Mouse (Mus musculus): ENCODE data around the gene Trim37. TPM values are rescaled to one million over a fixed set of nuclear protein-coding genes. Genes with fewer than 3 reads are reported as not detected.

The Trim37 gene
- polyA plus RNA-seq, 1 experiment from 2014 or later, result 81.8 TPM

DNA sequence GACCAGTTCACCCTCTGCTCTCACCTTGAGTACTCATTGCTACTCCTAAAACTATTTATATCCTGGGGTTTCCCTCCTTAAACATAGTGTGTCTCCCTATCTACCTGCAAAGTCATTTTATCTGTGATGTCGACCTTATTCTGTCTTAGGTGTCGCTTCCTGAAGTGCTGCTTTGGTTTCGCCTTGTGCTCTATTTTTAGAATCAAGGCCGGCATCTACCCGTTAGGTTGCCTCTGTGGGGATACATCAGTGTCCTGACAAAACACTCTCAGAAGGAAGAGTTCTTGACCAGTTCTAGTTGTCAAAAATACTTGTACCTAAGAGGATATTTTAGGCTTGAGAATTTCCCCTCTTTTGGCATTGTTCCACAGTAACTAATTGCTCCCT lies 108.6 kb downstream of the Trim37 start:
- 83% methylated on average over 5 of the region's 5 CpGs for WGBS
- Histone ChIP-seq H3K4me2 (replicated peaks) (no peak overlapping the region), H3K9me3 (replicated peaks) (no peaks in the 10 kb centered on the region), H3K9ac (no peak overlapping the region), H3K4me1 (no peaks in the 10 kb centered on the region), H3K4me3 (no peak overlapping the region), H3K27ac (no peak overlapping the region), H3K27me3 (no peaks in the 10 kb centered on the region), H3K36me3 (peaks cover 21% of the 10 kb centered on the region; the same call in 1 of the 2 replicates)
- ATAC-seq (ENCODE audit: low FRiP score), result no peak

DNA sequence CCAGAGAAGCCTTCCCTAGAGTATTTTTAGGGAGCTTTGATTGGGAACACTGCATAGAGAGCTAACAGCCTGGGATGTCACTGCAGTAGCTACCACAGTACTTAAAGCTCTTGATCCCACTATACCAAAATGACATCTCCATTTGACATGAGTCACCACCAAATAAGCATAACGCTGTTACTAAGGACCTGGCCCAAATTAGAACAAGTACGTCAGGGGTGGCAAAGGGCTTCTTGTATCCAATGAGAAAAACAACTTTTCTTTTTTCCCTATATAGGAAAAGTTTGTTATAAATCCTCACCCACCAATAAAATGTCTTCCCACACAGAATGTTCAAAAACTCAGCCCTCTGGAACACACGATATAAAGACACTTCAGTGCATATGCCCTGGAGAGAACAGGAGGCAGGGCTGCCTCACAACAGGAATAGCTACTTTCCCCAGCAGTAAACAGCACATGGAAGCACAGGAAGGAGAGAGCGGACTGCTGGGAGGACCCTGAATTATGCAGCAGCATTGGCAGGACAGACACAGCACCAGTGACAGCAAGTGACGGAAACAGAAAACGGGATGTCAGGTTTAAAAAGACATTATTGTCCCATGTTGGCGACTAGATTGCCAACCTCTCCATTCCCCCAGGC lies 112.1 kb downstream of the Trim37 start:
- no peak overlapping the region for H3K27ac ChIP-seq
- 87% methylated on average over 7 of the region's 7 CpGs for WGBS
- no peaks in the 10 kb centered on the region for H3K9me3 ChIP-seq (replicated peaks)
- no peaks in the 10 kb centered on the region for H3K4me1 ChIP-seq
- no peak for ATAC-seq (ENCODE audit: low FRiP score)
- H3K9ac ChIP-seq, result no peak overlapping the region
- H3K36me3 ChIP-seq, result peaks cover 20% of the 10 kb centered on the region; the same call in 1 of the 2 replicates
- no peak overlapping the region for H3K4me3 ChIP-seq
- H3K4me2 ChIP-seq (replicated peaks), result no peak overlapping the region
- no peaks in the 10 kb centered on the region for H3K27me3 ChIP-seq

DNA sequence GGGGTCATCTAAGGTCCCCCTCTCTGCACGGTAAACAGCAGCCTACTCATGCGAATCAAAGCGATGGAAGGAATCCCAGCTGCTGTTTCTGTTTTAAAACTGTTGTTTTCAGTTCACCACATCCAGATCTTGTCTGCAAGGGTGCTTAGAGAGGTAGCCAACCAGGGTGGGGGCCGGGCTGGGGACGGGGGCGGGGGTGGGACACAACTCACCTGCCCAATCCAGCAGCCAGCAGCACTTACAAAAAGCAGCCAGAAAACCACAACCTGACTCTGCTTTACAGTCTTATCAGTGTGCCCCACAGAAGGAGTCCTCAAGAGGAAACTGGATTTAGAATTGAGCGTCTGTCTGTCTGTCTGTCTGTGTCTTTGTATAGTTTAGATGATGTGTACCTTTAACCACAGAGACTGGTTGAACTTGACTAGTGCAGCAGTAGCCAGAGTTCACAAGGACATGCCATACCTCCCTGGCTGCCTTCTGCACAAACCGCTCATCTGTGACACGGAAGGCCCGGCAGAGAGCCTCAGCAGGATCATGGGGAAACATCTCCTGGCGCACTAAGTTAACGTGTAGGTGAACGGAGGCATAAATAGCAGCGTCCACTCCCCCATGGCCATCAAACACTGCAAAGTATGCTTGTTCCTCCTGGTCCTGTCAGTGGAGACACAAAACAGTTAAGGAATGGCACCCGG lies 113.4 kb downstream of the Trim37 start:
- Histone ChIP-seq H3K9ac (no peak overlapping the region), H3K9me3 (replicated peaks) (no peaks in the 10 kb centered on the region), H3K4me1 (no peaks in the 10 kb centered on the region), H3K27me3 (no peaks in the 10 kb centered on the region), H3K27ac (no peak overlapping the region), H3K4me2 (replicated peaks) (no peak overlapping the region), H3K36me3 (peaks cover 12% of the 10 kb centered on the region; the same call in 1 of the 2 replicates), H3K4me3 (no peak overlapping the region)
- 86% methylated on average over 15 of the region's 15 CpGs for WGBS
- no peak for ATAC-seq (ENCODE audit: low FRiP score)

DNA sequence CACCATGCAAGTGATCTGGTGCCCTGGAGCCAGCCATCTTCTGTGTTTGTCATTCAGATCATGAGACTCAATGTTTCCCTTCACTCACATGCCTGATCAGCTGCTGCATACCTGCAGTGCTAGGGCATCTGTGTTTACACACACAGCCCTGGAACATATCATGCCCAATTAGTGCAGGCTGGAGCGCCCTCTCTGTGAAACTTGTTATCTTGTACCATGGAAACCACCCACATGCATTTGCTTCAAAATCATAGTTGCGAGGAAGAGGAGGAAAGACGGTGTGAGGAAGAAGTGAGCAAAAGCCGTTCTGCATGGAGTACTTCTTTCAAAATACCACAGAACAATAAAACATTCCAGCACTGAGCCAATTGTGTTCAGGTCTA lies 113.9 kb downstream of the Trim37 start:
- H3K27ac ChIP-seq, result no peak overlapping the region
- peaks cover 12% of the 10 kb centered on the region; the same call in 1 of the 2 replicates for H3K36me3 ChIP-seq
- H3K4me3 ChIP-seq, result no peak overlapping the region
- H3K4me1 ChIP-seq, result no peaks in the 10 kb centered on the region
- H3K27me3 ChIP-seq, result no peaks in the 10 kb centered on the region
- WGBS, result 91% methylated on average over 4 of the region's 4 CpGs
- no peak overlapping the region for H3K9ac ChIP-seq
- no peak for ATAC-seq (ENCODE audit: low FRiP score)
- no peaks in the 10 kb centered on the region for H3K9me3 ChIP-seq (replicated peaks)
- no peak overlapping the region for H3K4me2 ChIP-seq (replicated peaks)

DNA sequence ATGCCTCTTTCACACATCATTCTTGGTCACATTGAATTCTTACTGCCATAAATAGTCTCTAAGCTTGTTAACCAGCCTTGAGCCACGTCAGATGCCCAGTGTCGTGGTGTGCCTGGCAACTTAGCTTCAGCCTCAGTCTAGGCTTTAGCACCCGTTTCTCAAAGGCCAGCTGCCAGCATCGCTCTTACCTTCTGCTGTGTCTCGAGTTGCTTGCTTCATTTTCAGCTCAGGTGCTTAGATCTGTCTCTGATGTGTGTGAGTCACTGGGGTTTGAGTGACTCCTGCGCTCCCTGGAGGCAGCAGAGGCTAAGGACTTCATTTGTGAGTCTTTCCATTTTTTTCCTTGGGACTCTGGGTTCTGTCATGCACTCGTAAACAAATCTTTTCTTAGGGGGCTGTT lies 114.4 kb downstream of the Trim37 start:
- no peaks in the 10 kb centered on the region for H3K4me1 ChIP-seq
- H3K9me3 ChIP-seq (replicated peaks), result no peaks in the 10 kb centered on the region
- no peaks in the 10 kb centered on the region for H3K27me3 ChIP-seq
- H3K36me3 ChIP-seq, result peaks cover 8% of the 10 kb centered on the region; the same call in 1 of the 2 replicates
- no peak for ATAC-seq (ENCODE audit: low FRiP score)
- no peak overlapping the region for H3K9ac ChIP-seq
- WGBS, result 84% methylated on average over 7 of the region's 7 CpGs
- H3K4me3 ChIP-seq, result no peak overlapping the region
- H3K27ac ChIP-seq, result no peak overlapping the region
- H3K4me2 ChIP-seq (replicated peaks), result no peak overlapping the region

DNA sequence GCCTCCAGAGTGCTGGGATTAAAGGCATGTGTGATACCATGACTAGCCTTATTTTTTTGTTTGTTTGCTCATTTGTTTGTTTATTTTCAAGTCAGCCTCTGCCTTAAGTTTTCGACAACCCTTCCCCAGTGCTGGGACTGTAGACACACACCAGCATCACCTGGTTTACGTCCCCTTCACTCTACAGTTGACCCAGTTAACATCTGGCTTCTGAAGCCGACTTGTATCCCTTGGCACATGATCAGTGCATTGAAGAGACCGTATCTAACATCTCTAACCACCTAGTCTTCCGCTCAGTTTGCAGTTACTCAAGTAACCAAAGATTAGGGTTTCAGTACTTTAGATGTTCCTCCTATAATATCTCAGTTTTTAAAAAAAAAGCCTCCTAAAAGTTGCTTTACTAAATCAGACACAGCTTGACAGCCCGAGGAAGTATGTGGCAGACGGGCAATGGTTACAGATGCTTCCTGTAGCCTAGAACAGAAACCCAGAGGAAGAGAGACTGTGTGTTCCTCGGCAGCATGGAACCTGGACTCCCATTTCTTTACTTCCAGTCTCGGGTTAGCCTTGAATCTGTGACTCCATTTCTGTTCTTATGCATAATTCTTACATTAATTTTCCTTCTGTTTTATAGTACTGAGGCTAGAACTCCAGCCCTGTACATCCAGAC lies 118.4 kb downstream of the Trim37 start:
- H3K4me3 ChIP-seq, result no peak overlapping the region
- H3K36me3 ChIP-seq, result peaks cover 6% of the 10 kb centered on the region; the same call in 1 of the 2 replicates
- 92% methylated on average over 9 of the region's 9 CpGs for WGBS
- no peaks in the 10 kb centered on the region for H3K9me3 ChIP-seq (replicated peaks)
- no peak overlapping the region for H3K27ac ChIP-seq
- H3K9ac ChIP-seq, result no peak overlapping the region
- no peak overlapping the region for H3K4me2 ChIP-seq (replicated peaks)
- no peaks in the 10 kb centered on the region for H3K27me3 ChIP-seq
- no peak for ATAC-seq (ENCODE audit: low FRiP score)
- H3K4me1 ChIP-seq, result peaks cover 8% of the 10 kb centered on the region; the same call in 1 of the 2 replicates

DNA sequence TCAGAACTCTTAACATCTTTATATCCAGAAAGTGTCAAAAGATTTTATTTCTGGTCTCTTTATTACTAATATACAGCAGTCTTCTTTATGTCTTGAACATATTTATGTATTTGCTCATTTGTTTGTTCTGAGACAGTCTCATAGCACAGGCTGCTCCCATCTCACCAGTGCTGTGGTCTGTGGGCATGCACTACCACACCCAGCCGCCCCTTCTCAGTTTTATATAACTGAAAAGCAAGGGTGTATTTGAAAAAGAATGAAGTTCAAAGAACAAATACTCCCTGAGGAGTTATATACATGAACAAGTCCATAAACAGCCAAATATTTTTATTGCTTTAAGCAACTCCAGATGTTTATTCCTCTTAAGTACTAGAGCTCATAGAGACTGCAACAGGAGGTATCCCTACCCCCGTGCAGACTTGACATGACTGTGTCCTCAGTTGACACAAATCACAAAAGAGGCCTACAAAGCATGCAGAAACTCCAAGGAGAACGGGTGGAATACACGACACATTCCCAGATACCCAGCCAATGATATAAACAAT lies 119.3 kb downstream of the Trim37 start:
- Histone ChIP-seq H3K4me1 (peaks cover 10% of the 10 kb centered on the region; the same call in 1 of the 2 replicates), H3K36me3 (no peaks in the 10 kb centered on the region), H3K27ac (no peak overlapping the region), H3K9ac (no peak overlapping the region), H3K9me3 (replicated peaks) (no peaks in the 10 kb centered on the region), H3K27me3 (no peaks in the 10 kb centered on the region), H3K4me3 (no peak overlapping the region), H3K4me2 (replicated peaks) (no peak overlapping the region)
- 78% methylated on average over 4 of the region's 4 CpGs for WGBS
- ATAC-seq (ENCODE audit: low FRiP score), result no peak

DNA sequence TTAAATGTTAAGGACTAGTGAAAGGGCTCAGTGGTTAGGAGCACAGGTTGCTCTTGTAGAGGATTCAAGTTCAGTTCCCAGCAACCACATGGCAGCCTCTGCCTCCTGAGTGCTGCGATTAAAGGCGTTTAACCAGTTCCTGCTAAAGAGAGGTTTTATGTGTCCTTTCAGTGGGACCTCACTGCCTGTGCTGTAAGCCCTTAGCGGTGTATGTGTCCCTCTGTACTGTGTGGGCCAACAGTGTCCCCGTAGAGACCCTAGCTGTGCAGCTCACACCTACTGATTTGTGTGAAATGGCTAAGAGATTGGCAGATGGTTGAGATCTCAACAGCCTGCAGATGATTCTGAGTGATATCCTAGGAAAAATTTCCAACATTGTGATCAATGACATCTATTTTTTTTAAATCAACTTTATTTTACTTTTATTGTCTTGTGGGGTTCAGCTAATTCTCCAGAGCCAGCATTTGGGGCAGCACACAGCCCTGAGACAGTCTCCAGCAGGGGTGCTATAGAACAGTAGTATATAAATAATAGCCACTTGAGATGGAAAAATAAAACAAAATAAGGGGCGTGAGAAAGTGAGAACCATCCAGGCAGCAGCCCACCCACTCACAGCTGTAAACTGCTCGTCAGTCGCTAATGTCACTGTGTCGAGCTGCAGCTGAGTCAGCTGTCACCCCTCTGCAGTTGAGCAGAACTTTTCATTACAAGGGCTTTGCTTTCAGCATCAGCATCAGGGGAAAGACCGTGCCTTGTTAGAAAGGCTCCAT lies 120.0 kb downstream of the Trim37 start:
- H3K9ac ChIP-seq, result no peak overlapping the region
- peaks cover 10% of the 10 kb centered on the region; the same call in 1 of the 2 replicates for H3K4me1 ChIP-seq
- H3K4me2 ChIP-seq (replicated peaks), result no peak overlapping the region
- 57% methylated on average over 9 of the region's 9 CpGs for WGBS
- no peaks in the 10 kb centered on the region for H3K36me3 ChIP-seq
- no peak overlapping the region for H3K4me3 ChIP-seq
- ATAC-seq (ENCODE audit: low FRiP score), result no peak
- H3K27ac ChIP-seq, result no peak overlapping the region; the same call in 1 of the 2 replicates
- H3K27me3 ChIP-seq, result no peaks in the 10 kb centered on the region
- H3K9me3 ChIP-seq (replicated peaks), result no peaks in the 10 kb centered on the region

DNA sequence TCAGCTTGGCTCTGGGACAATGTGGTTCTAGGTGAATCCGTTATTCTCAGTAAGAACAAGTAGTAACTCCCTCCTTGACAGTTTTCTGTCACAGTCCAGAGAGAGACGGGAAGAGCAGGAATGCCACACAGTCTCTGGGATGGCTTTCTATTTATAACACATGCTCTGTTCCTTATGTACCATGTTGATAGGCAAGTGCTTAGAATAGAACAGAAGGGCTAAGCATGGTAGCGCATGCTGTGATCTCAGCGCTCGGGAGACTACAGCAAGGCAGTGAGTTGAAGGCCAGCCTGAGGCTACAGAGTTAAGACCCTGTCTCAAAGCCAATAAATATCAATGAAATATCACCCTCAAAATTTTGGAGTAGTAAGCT lies 120.6 kb downstream of the Trim37 start:
- H3K4me2 ChIP-seq (replicated peaks), result no peak overlapping the region
- H3K4me1 ChIP-seq, result peaks cover 10% of the 10 kb centered on the region; the same call in 1 of the 2 replicates
- no peak overlapping the region; the same call in 1 of the 2 replicates for H3K27ac ChIP-seq
- H3K9ac ChIP-seq, result no peak overlapping the region
- H3K27me3 ChIP-seq, result no peaks in the 10 kb centered on the region
- no peaks in the 10 kb centered on the region for H3K36me3 ChIP-seq
- H3K9me3 ChIP-seq (replicated peaks), result no peaks in the 10 kb centered on the region
- WGBS, result 73% methylated on average over 5 of the region's 5 CpGs
- no peak overlapping the region for H3K4me3 ChIP-seq
- no peak for ATAC-seq (ENCODE audit: low FRiP score)

DNA sequence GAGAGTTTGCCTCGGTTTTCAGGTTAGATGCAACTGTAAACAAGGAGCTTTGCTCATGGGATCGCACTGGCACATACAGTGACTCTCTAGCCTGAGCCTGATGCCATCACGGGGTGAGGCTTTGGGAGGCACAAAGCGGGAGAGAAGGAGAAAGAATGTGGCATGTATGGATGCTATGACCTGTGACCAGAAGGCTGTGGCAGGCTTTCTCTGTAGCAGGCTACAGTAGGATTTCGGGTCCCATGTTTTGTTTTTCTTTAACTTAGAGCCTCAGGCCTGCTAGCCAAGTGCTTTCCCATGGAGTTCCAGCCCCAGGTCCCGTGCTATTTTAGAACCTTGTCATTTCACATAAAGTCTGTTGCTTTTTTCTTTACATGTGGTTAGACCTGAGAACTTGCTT lies 123.3 kb downstream of the Trim37 start:
- peaks cover 10% of the 10 kb centered on the region; the same call in 1 of the 2 replicates for H3K4me1 ChIP-seq
- no peaks in the 10 kb centered on the region for H3K27me3 ChIP-seq
- H3K9ac ChIP-seq, result no peak overlapping the region
- H3K4me2 ChIP-seq (replicated peaks), result no peak overlapping the region
- WGBS, result 79% methylated on average over 6 of the region's 6 CpGs
- no peak for ATAC-seq (ENCODE audit: low FRiP score)
- H3K4me3 ChIP-seq, result no peak overlapping the region
- H3K9me3 ChIP-seq (replicated peaks), result no peaks in the 10 kb centered on the region
- no peak overlapping the region for H3K27ac ChIP-seq
- no peaks in the 10 kb centered on the region for H3K36me3 ChIP-seq

DNA sequence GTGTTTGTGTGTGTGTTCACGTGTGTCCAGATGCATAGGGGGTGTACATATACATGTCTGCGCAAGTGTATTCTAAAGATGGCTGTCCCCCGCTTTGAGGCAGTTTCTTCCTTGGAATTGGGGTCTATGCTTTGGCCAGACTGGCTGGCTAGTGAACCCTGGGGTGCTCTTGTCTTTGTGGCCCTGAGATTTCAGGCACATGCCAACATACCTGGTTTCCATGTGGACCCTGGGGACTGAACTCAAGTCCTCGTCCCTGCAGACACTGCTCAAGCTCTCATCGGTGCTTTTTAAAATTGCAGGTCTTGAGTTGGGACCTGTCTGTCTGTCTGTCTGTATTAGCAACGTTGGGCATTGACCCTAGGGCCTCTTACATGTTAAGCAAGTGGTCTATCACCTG lies 126.4 kb downstream of the Trim37 start:
- Histone ChIP-seq H3K4me1 (0 out of 2 replicates have a peak, but pooled peaks cover 2% of the 10 kb centered on the region), H3K27me3 (no peaks in the 10 kb centered on the region), H3K9ac (no peak overlapping the region), H3K9me3 (replicated peaks) (no peaks in the 10 kb centered on the region), H3K4me3 (no peak overlapping the region), H3K27ac (no peak overlapping the region), H3K36me3 (no peaks in the 10 kb centered on the region), H3K4me2 (replicated peaks) (no peak overlapping the region)
- no peak for ATAC-seq (ENCODE audit: low FRiP score)
- WGBS, result 89% methylated on average over 6 of the region's 6 CpGs

DNA sequence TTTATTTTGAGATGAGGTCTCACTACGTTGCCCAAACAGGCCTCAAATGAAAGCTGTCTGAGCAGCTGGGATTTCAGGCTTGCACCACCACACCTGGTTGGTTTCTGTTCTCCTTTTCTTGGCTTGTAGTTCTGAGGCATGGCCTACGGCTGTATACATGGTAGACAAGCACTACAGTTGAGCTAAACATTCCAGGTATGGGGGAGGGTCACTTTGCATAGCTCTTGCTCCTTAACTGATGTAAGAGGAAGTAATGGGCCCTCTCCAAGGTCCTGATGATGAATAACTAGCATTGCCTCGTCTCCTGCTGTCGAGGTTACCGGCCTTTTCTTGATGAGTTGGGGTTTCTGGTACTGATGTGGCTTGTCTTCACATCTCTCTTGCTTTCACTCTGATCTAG lies 127.3 kb downstream of the Trim37 start:
- no peaks in the 10 kb centered on the region for H3K9me3 ChIP-seq (replicated peaks)
- H3K4me2 ChIP-seq (replicated peaks), result no peak overlapping the region
- no peaks in the 10 kb centered on the region for H3K27me3 ChIP-seq
- H3K9ac ChIP-seq, result no peak overlapping the region
- H3K4me3 ChIP-seq, result no peak overlapping the region
- no peaks in the 10 kb centered on the region for H3K36me3 ChIP-seq
- WGBS, result 70% methylated on average over 5 of the region's 5 CpGs
- ATAC-seq (ENCODE audit: low FRiP score), result no peak
- H3K4me1 ChIP-seq, result 0 out of 2 replicates have a peak, but pooled peaks cover 2% of the 10 kb centered on the region
- no peak overlapping the region for H3K27ac ChIP-seq
